Mouse (Mus musculus) midbrain, embryonic 13.5 days (tissue): Measurements from ENCODE around the gene Olfr521. TPM values are rescaled to one million over a fixed set of nuclear protein-coding genes. Genes with fewer than 3 reads are reported as not detected.
"Not testable (repeated sequence)": the region's sequence is repeated elsewhere in the genome, so short reads cannot be mapped to it uniquely, and the experiment has no call there.

ENCODE experiments used
- ATAC-seq: fragments of 200-750 bp; cut with Nextera tagmentation; 2 replicates; pipeline ENCODE4 v1.8.0; 2017; ENCODE audit warnings: mild to moderate bottlenecking, moderate TSS enrichment, moderate library complexity
- H3K27ac ChIP-seq: fragments of 300-500 bp; sonication (generic); 2 replicates; pipeline ENCODE4 v1.5.1; 2015; ENCODE audit warnings: inconsistent platforms, mild to moderate bottlenecking, moderate library complexity
- H3K27me3 ChIP-seq: fragments of 300-500 bp; sonication (generic); 2 replicates; pipeline ENCODE4 v1.6.1; 2015; ENCODE audit warnings: mild to moderate bottlenecking, inconsistent platforms
- H3K36me3 ChIP-seq: fragments of 300-500 bp; sonication (generic); 2 replicates; pipeline ENCODE4 v1.6.1; 2015; ENCODE audit warnings: mild to moderate bottlenecking, inconsistent platforms
- H3K4me1 ChIP-seq: fragments of 300-500 bp; sonication (generic); replicated peaks from 2 replicates; pipeline ENCODE4 v1.6.1; 2015; ENCODE audit warnings: inconsistent platforms
- H3K4me2 ChIP-seq: fragments of 300-500 bp; sonication (generic); replicated peaks from 2 replicates; pipeline ENCODE4 v1.6.1; 2015; ENCODE audit warnings: moderate library complexity, mild to moderate bottlenecking, inconsistent platforms
- H3K4me3 ChIP-seq: fragments of 300-500 bp; sonication (generic); replicated peaks from 2 replicates; pipeline ENCODE4 v1.5.1; 2015; ENCODE audit warnings: mild to moderate bottlenecking, inconsistent platforms
- H3K9ac ChIP-seq: fragments of 300-500 bp; sonication (generic); replicated peaks from 2 replicates; pipeline ENCODE4 v1.6.1; 2015; ENCODE audit warnings: mild to moderate bottlenecking, inconsistent platforms
- H3K9me3 ChIP-seq: fragments of 300-500 bp; sonication (generic); 2 replicates; pipeline ENCODE4 v1.6.1; 2016; ENCODE audit warnings: mild to moderate bottlenecking, inconsistent platforms
- WGBS: fragments of 180-500 bp; shearing (Covaris S2); methylation state at CpG from one replicate; pipeline ENCODE4 v1.1.7; 2015; 5-methylcytosine and 5-hydroxymethylcytosine counted together
- polyA plus RNA-seq: library from polyadenylated mRNA; unstranded; fragments of >200 nt; fragmentation: Nextera tagmentation; extraction: Ambion mirVana; gene quantifications from 2 replicates; pipeline ENCODE4 v1.2.1, GENCODE M21; 2015

The Olfr521 gene
- polyA plus RNA-seq, 1 experiment from 2014 or later, result not detected

DNA sequence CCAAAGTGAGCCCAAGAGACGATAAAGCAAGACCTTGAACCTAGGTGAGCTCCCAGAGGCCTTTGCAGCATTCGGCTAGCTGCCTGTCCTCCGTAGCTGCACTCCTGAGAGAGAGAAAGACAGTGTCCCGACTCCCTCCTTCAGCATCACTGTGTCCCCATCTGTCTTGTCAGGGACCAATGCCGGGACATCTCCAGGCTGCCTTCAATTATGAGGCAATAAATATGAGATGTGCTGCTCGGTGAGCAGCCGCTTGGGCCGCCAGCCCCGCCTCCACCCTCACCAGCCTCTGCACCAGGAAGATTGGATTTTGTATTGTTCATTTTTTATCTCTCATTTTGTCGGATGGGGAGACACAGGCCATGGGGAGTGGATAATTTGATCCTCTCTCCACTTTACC is 27.5 kb downstream of the Olfr521 start:
- Histone ChIP-seq H3K9ac (no peak overlapping the region), H3K9me3 (no peaks in the 10 kb centered on the region), H3K4me3 (no peak overlapping the region), H3K4me2 (no peak overlapping the region), H3K27me3 (no peaks in the 10 kb centered on the region), H3K27ac (no peak overlapping the region), H3K36me3 (no peaks in the 10 kb centered on the region), H3K4me1 (peaks cover 26% of the 10 kb centered on the region)
- WGBS, result 77% methylated on average over 10 of the region's 10 CpGs
- 0 out of 2 replicates have a peak, but pooled peaks have one; percentile 5 for ATAC-seq

GRCm38 (mm10) chr7:99794096-99794495 is 30.8 kb downstream of the Olfr521 start:
- ATAC-seq, result no peak
- H3K4me1 ChIP-seq, result peaks cover 31% of the 10 kb centered on the region
- no peak overlapping the region for H3K4me2 ChIP-seq
- no peak overlapping the region for H3K9ac ChIP-seq
- no peak overlapping the region for H3K4me3 ChIP-seq
- 0 out of 2 replicates have a peak, but pooled peaks cover 2% of the 10 kb centered on the region for H3K27me3 ChIP-seq
- 58% methylated on average over 2 of the region's 2 CpGs for WGBS
- H3K9me3 ChIP-seq, result no peaks in the 10 kb centered on the region
- no peak overlapping the region for H3K27ac ChIP-seq
- H3K36me3 ChIP-seq, result no peaks in the 10 kb centered on the region

DNA sequence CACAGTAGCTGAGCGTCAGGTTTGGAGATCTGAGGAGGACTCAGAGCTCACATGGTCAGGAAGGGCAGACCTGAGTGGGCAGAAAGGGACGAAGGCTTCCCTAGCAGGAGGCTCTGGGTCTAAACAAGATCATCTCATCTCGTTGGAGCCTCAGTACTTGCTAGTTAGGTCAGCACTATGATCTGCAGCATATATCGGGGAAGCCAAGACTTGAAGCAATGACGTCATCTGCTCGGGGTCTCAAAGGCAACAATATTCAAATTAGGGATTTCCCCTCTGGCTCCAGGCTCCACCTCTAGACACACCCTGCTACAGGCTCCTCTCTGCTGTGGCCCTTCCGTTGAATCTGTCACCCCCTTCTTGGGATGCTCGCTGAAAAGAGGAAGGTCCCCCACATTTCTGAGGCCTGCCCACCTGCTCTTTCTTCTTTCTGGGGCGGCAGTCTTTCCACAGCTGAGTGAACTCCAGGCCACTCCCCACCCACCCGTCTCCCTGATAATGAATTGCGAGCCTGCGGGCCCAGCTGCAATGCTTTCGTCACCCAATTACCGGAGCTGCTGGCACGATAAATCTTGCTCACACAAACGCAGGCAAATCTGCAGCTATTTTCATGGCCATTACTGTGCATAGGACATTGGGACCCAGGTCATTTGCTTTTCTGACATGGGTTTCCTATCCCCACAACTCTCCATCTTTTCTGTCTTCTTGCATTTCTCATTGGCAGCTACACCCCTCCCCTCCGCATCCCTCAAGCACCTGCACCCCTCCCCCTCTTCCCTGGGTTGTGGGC is 32.1 kb downstream of the Olfr521 start:
- peaks cover 31% of the 10 kb centered on the region for H3K4me1 ChIP-seq
- WGBS, result 12% methylated on average over 17 of the region's 17 CpGs
- 0 out of 2 replicates have a peak, but pooled peaks cover 2% of the 10 kb centered on the region for H3K27me3 ChIP-seq
- peak overlapping the region; percentile 32 for H3K27ac ChIP-seq
- peak; percentile 67 for ATAC-seq
- H3K9ac ChIP-seq, result peak overlapping the region; percentile 42
- peak overlapping the region; percentile 13; the same call in 1 of the 2 replicates for H3K4me3 ChIP-seq
- no peaks in the 10 kb centered on the region for H3K36me3 ChIP-seq
- no peaks in the 10 kb centered on the region for H3K9me3 ChIP-seq
- H3K4me2 ChIP-seq, result peak overlapping the region; percentile 45

DNA sequence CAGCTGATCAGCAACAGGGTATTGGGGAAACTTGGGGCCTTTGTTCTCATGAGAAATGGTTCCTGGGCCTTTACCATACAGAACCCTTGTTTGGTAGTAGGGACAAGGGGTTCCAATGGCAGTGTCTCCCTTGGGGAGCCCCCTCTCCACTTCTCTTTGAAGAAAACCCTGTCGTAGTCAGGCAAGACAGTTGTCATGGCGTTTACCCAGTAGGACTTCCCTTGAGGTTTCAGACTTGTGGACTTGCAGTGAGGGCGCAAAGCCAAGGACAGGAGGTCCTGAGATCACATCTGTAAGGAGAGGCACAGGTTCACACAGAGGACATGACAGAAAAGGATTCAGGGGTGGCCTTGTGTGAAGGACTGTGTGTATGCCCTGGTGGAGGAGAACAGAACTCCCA is 33.2 kb downstream of the Olfr521 start:
- no peak overlapping the region for H3K9ac ChIP-seq
- H3K36me3 ChIP-seq, result no peaks in the 10 kb centered on the region
- peaks cover 31% of the 10 kb centered on the region for H3K4me1 ChIP-seq
- no peak for ATAC-seq
- no peaks in the 10 kb centered on the region for H3K9me3 ChIP-seq
- H3K4me3 ChIP-seq, result no peak overlapping the region
- 0 out of 2 replicates have a peak, but pooled peaks cover 2% of the 10 kb centered on the region for H3K27me3 ChIP-seq
- no peak overlapping the region for H3K4me2 ChIP-seq
- WGBS, result 62% methylated on average over 3 of the region's 3 CpGs
- no peak overlapping the region for H3K27ac ChIP-seq

- H3K36me3 ChIP-seq, result no peaks in the 10 kb centered on the region
- no peaks in the 10 kb centered on the region for H3K9me3 ChIP-seq
- no peak overlapping the region for H3K27ac ChIP-seq
- H3K4me3 ChIP-seq, result no peak overlapping the region
- peaks cover 31% of the 10 kb centered on the region for H3K4me1 ChIP-seq
- no peak overlapping the region for H3K9ac ChIP-seq
- no peak overlapping the region for H3K4me2 ChIP-seq
- 73% methylated on average over 3 of the region's 3 CpGs for WGBS
- 0 out of 2 replicates have a peak, but pooled peaks cover 2% of the 10 kb centered on the region for H3K27me3 ChIP-seq
- ATAC-seq, result no peak
Measured at GRCm38 (mm10) chr7:99797261-99797660, 34.0 kb downstream of the Olfr521 start.

GRCm38 (mm10) chr7:99797911-99798647 is 34.8 kb downstream of the Olfr521 start:
- Histone ChIP-seq H3K4me1 (peaks cover 31% of the 10 kb centered on the region), H3K9ac (no peak overlapping the region), H3K9me3 (no peaks in the 10 kb centered on the region), H3K4me3 (no peak overlapping the region), H3K4me2 (no peak overlapping the region), H3K27me3 (0 out of 2 replicates have a peak, but pooled peaks cover 2% of the 10 kb centered on the region), H3K27ac (no peak overlapping the region), H3K36me3 (no peaks in the 10 kb centered on the region)
- WGBS, result 34% methylated on average over 6 of the region's 6 CpGs
- ATAC-seq, result peak; percentile 69; the same call in 1 of the 2 replicates

GRCm38 (mm10) chr7:99799118-99799517 is 35.8 kb downstream of the Olfr521 start:
- Histone ChIP-seq H3K9me3 (no peaks in the 10 kb centered on the region), H3K27me3 (0 out of 2 replicates have a peak, but pooled peaks cover 2% of the 10 kb centered on the region), H3K4me2 (no peak overlapping the region), H3K27ac (no peak overlapping the region), H3K9ac (no peak overlapping the region), H3K36me3 (no peaks in the 10 kb centered on the region), H3K4me1 (peaks cover 31% of the 10 kb centered on the region), H3K4me3 (no peak overlapping the region)
- 73% methylated on average over 7 of the region's 7 CpGs for WGBS
- no peak for ATAC-seq

- 77% methylated on average over 8 of the region's 8 CpGs for WGBS
- H3K9ac ChIP-seq, result no peak overlapping the region
- no peak overlapping the region for H3K4me2 ChIP-seq
- H3K27me3 ChIP-seq, result 0 out of 2 replicates have a peak, but pooled peaks cover 2% of the 10 kb centered on the region
- no peaks in the 10 kb centered on the region for H3K36me3 ChIP-seq
- ATAC-seq, result no peak
- H3K9me3 ChIP-seq, result no peaks in the 10 kb centered on the region
- no peak overlapping the region for H3K4me3 ChIP-seq
- no peaks in the 10 kb centered on the region for H3K4me1 ChIP-seq
- H3K27ac ChIP-seq, result no peak overlapping the region
Measured at GRCm38 (mm10) chr7:99803535-99803934, 40.2 kb downstream of the Olfr521 start.

- H3K9me3 ChIP-seq, H3K4me2 ChIP-seq, H3K9ac ChIP-seq, H3K4me1 ChIP-seq, H3K36me3 ChIP-seq, H3K27me3 ChIP-seq, ATAC-seq, H3K27ac ChIP-seq, H3K4me3 ChIP-seq: not testable (repeated sequence)
- WGBS, result 86% methylated on average over 3 of the region's 3 CpGs
Measured at GRCm38 (mm10) chr7:99804033-99804432, 40.7 kb downstream of the Olfr521 start.

GRCm38 (mm10) chr7:99805340-99805739 is 42.0 kb downstream of the Olfr521 start:
- H3K9ac ChIP-seq, result no peak overlapping the region
- H3K4me2 ChIP-seq, result no peak overlapping the region
- H3K9me3 ChIP-seq, result no peaks in the 10 kb centered on the region
- no peak overlapping the region for H3K4me3 ChIP-seq
- WGBS, result 96% methylated on average over 1 of the region's 1 CpGs
- no peaks in the 10 kb centered on the region for H3K4me1 ChIP-seq
- H3K36me3 ChIP-seq, result no peaks in the 10 kb centered on the region
- no peaks in the 10 kb centered on the region for H3K27me3 ChIP-seq
- H3K27ac ChIP-seq, result no peak overlapping the region
- ATAC-seq, result no peak

DNA sequence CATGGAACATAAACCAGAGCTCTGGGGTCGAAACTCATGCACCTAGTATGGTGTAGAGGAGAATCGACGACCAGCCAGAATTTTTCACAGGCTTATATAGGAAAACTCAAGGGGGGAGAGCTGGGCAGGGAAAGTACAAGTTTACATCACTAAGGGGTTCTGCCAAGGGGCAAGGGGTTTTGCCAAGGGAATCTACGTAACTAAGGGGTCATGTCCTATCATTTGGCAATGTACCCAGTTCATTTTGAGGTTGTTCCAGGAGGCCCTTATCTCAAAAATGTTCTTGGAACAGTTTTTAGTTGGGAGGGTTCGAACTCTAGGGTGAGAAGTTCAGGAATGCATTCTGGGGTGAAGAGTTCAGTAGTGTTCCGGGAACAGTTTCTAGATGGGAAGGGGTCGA is 43.7 kb downstream of the Olfr521 start:
- WGBS, result 87% methylated on average over 7 of the region's 7 CpGs
- not testable (repeated sequence) for ATAC-seq

DNA sequence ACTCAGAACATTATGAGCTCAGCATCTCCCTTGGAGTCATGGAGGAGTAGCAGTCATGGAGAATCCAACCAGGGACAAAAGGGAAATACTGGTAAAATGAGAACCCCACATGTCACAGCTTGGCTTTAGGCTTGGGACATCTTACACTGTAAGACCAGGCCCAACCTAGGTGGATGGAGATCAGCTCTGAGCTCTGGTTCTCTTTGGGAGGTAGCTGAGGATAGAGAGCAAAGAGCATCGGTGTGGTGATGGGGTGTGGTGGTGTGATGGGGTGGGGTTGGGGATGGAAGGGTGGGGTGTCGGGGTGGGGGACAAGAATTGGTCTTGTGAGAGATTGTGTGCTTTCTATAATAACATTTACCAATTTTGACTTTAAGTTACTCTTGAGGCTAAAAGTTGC is 47.5 kb downstream of the Olfr521 start:
- Histone ChIP-seq H3K4me2 (no peak overlapping the region), H3K4me1 (no peaks in the 10 kb centered on the region), H3K4me3 (no peak overlapping the region), H3K9ac (no peak overlapping the region), H3K27ac (no peak overlapping the region), H3K9me3 (no peaks in the 10 kb centered on the region), H3K27me3 (no peaks in the 10 kb centered on the region), H3K36me3 (0 out of 2 replicates have a peak, but pooled peaks cover 6% of the 10 kb centered on the region)
- no peak for ATAC-seq
- 83% methylated on average over 2 of the region's 2 CpGs for WGBS

More for the DNA sequence above, 43.7 kb downstream of the Olfr521 start:
- not testable (repeated sequence) for H3K27ac ChIP-seq, H3K4me1 ChIP-seq, H3K4me2 ChIP-seq, H3K9me3 ChIP-seq, H3K36me3 ChIP-seq, H3K27me3 ChIP-seq, H3K4me3 ChIP-seq, H3K9ac ChIP-seq
